Mouse (Mus musculus): Measurements from ENCODE around the gene Zfp821. TPM values are rescaled to one million over a fixed set of nuclear protein-coding genes. Genes with fewer than 3 reads are reported as not detected.

Gene Zfp821
- polyA plus RNA-seq (2012; rRNA removed; ENCODE audit: low replicate concordance): 6.0 and 13.0 TPM in 2 replicates

GRCm38 (mm10) chr8:109705320-109706075, at the start of gene Zfp821:
Zfp821 (plus strand) TSS chr8:109705546.

DNA sequence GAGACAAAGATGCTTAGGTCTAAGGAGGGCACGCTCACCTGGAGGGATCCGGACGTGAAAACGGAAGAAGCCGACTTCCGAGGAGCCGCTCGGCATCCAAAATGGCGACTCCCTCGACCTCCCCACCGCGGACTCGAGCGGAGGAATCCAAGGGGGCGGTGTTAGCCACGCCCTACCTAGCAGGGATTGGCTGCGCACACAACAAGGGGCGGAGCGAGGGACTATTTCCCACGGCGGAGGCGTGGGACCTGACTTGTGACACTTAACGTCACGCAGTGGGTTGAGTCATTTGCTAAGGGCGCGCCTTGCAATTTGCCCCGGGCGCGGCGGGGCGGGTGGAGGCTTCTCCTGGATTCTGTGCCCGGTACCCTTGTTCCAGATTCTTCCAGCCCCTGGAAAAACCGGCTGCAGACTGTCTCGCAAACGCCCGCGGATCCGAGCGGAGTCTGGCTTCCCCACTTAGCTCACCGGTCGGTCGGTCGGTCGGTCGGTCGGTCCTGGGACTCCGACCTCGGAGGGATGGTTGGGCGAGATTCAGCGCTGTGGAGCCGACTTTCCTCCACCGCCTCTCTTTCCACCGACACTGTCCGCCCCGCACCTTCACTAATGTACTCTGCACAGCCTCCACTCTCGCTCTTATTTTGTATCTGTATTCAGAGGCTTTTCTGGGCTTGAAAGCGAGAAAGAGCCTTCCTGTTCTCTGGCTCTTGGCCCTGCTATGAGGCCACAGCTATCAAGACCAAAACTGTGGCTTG, 12.0 kb upstream of the Zfp821 start, which contains the start of gene Ist1:
Ist1 (minus strand) TSS at position 115 of the 755 bp plus-strand sequence.

GRCm38 (mm10) chr8:109737237-109738048, 32.1 kb downstream of the Zfp821 start, which contains the start of gene Atxn1l:
Atxn1l (minus strand) TSS chr8:109737739.

Other genes with a start within 250 kb of the Zfp821 start
- gene Pmfbp1, start 211.5 kb upstream of the Zfp821 start, polyA plus RNA-seq (2012; rRNA removed; ENCODE audit: low replicate concordance): 0.04 and 0.05 TPM in 2 replicates
- 14.8 and 24.9 TPM in 2 replicates for gene Dhx38, start 139.7 kb upstream of the Zfp821 start, polyA plus RNA-seq (2012; rRNA removed; ENCODE audit: low replicate concordance)
- gene Txnl4b, start 139.7 kb upstream of the Zfp821 start, polyA plus RNA-seq (2012; rRNA removed; ENCODE audit: low replicate concordance): 8.8 and 10.8 TPM in 2 replicates
- gene Hp, start 126.4 kb upstream of the Zfp821 start, polyA plus RNA-seq (2012; rRNA removed; ENCODE audit: low replicate concordance): 528 and 3,384 TPM in 2 replicates
- 26.3 and 41.7 TPM in 2 replicates for gene Dhodh, start 96.9 kb upstream of the Zfp821 start, polyA plus RNA-seq (2012; rRNA removed; ENCODE audit: low replicate concordance)
- gene Pkd1l3, start 91.0 kb upstream of the Zfp821 start, polyA plus RNA-seq (2012; rRNA removed; ENCODE audit: low replicate concordance): 0.13 TPM in 2 replicates
- 53.4 and 62.6 TPM in 2 replicates for gene Ist1, start 12.3 kb upstream of the Zfp821 start, polyA plus RNA-seq (2012; rRNA removed; ENCODE audit: low replicate concordance)
- gene Atxn1l, start 32.2 kb downstream of the Zfp821 start, polyA plus RNA-seq (2012; rRNA removed; ENCODE audit: low replicate concordance): 13.4 and 20.6 TPM in 2 replicates
- gene Ap1g1, start 73.0 kb downstream of the Zfp821 start, polyA plus RNA-seq (2012; rRNA removed; ENCODE audit: low replicate concordance): 33.3 and 46.6 TPM in 2 replicates
- gene Phlpp2, start 163.0 kb downstream of the Zfp821 start, polyA plus RNA-seq (2012; rRNA removed; ENCODE audit: low replicate concordance): 7.1 and 10.7 TPM in 2 replicates

Measured in subcutaneous adipose tissue, adult 2 months (tissue).